ENCODE assay signal across 8 mouse cellular contexts in the genomic region with DNA sequence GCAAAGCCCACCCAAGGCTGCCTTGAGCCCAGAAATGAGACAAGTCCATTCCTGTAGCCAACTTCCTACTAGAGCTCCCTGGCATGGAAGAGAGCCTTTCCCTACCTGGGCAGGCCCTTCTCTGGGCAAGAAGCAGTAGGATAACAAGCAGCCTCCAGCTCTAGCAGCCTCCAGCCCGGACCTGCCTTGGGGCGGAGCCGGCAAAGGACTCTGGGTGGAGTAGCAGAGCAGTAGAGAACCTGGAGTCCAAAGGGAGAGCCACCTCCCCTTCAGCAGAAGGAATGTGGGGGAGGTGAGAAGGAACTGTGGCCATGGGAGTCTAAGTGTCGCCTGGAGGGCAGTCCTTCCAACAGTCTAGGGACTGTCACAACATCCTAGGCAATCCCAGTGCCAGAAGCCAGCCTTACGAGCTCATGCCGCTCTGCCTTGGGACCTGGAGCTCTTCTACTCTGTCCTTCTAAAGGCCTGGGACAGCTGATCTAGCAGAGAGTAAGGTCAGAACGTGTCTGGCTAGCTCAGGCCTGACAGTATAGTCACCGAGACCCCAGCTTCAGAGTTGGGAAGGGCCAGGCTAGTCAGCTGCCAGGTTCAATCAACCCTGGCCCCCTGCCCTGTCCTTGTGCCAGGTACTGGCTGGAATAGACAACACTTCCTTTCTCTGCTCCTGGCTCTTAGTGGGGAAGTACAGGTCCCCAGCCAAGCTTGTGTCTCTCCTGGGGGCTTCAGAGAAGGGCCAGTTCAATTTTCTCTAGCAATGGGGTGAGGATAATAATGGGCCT. TPM values are rescaled to one million over a fixed set of nuclear protein-coding genes. Genes with fewer than 3 reads are reported as not detected.
DNase-seq lines count a peak whose midpoint lies in the region; ATAC-seq and TF ChIP-seq lines count a peak whose summit lies in the region.

No protein-coding gene starts in this region.

- DNase-seq in adrenal gland, postnatal 10 days = peak; percentile 64
- DNase-seq in adrenal gland, adult 18-20 months (ENCODE audit: low spot score in 2 of 2) = no peak
- DNase-seq in ZHBTc4 (ENCODE audit: low read depth, low spot score) = peak; percentile 90
- DNase-seq in hindbrain, embryonic 14.5 days (ENCODE audit: low spot score) = no peak
- no peak for DNase-seq in liver, embryonic 11.5 days (ENCODE audit: low spot score)
- DNase-seq in testis, postnatal 10 days (ENCODE audit: low spot score) = no peak
- DNase-seq in cerebellum, adult 9-11 months = no peak

- H3K9ac ChIP-seq in hindbrain, embryonic 14.5 days = no peak overlapping the region
- H3K9ac ChIP-seq in liver, embryonic 11.5 days (ENCODE audit: low read depth, low read length) = no peak overlapping the region

- no peak overlapping the region for H3K4me3 ChIP-seq in hindbrain, embryonic 14.5 days (replicated peaks; ENCODE audit: low read length)
- no peak overlapping the region for H3K4me3 ChIP-seq in liver, embryonic 11.5 days (ENCODE audit: low read depth, low read length)
- peak overlapping the region; percentile 55 for H3K4me3 ChIP-seq in small intestine, adult 2 months (ENCODE audit: low read depth, low read length)

- no peaks in the 10 kb centered on the region for H3K9me3 ChIP-seq in hindbrain, embryonic 14.5 days (ENCODE audit: control insufficient read depth, low read length)
- no peaks in the 10 kb centered on the region for H3K9me3 ChIP-seq in liver, embryonic 11.5 days (ENCODE audit: control insufficient read depth, low read length)

- H3K27ac ChIP-seq in hindbrain, embryonic 14.5 days = peak overlapping the region; percentile 12; the same call in 1 of the 2 replicates
- H3K27ac ChIP-seq in liver, embryonic 11.5 days (ENCODE audit: low read depth, low read length) = no peak overlapping the region
- H3K27ac ChIP-seq in small intestine, adult 2 months (ENCODE audit: insufficient read depth, low read depth, low read length) = peak overlapping the region; percentile 95

- H3K4me1 ChIP-seq in hindbrain, embryonic 14.5 days (replicated peaks; ENCODE audit: control insufficient read depth, insufficient read depth, low read length) = peaks cover 61% of the 10 kb centered on the region
- peaks cover 58% of the 10 kb centered on the region for H3K4me1 ChIP-seq in liver, embryonic 11.5 days (replicated peaks; ENCODE audit: control insufficient read depth, insufficient read depth, low read length)
- H3K4me1 ChIP-seq in small intestine, adult 2 months (ENCODE audit: control insufficient read depth, insufficient read depth, insufficient read length, low read length) = peaks cover 50% of the 10 kb centered on the region; the same call in 1 of the 2 replicates

- H3K4me2 ChIP-seq in hindbrain, embryonic 14.5 days (replicated peaks) = no peak overlapping the region
- H3K4me2 ChIP-seq in liver, embryonic 11.5 days = 0 out of 2 replicates have a peak overlapping the region, but pooled peaks have one; percentile 8

- ATAC-seq in hindbrain, embryonic 14.5 days (ENCODE audit: low FRiP score) = no peak
- 0 out of 2 replicates have a peak, but pooled peaks have one; percentile 22 for ATAC-seq in liver, embryonic 11.5 days (replicated peaks; ENCODE audit: low FRiP score)

- no peak for TF ChIP-seq CTCF in small intestine, adult 2 months (IDR thresholded peaks at IDR 0.05; ENCODE audit: extremely low read depth, insufficient read length, insufficient replicate concordance, low read depth, low read length)

- peaks cover 29% of the 10 kb centered on the region for H3K36me3 ChIP-seq in hindbrain, embryonic 14.5 days (replicated peaks; ENCODE audit: control insufficient read depth, insufficient read depth)
- H3K36me3 ChIP-seq in liver, embryonic 11.5 days (ENCODE audit: control insufficient read depth, insufficient read depth, low read length) = no peaks in the 10 kb centered on the region; the same call in 1 of the 2 replicates
- peaks cover 10% of the 10 kb centered on the region for H3K36me3 ChIP-seq in small intestine, adult 2 months (ENCODE audit: control insufficient read depth, insufficient read depth, low read length)

- TF ChIP-seq POLR2A in small intestine, adult 2 months (IDR thresholded peaks at IDR 0.05; ENCODE audit: low read depth, low read length) = peak; percentile 58; the same call in 1 of the 2 replicates

- H3K27me3 ChIP-seq in hindbrain, embryonic 14.5 days (ENCODE audit: control insufficient read depth, insufficient read depth, low read length) = no peaks in the 10 kb centered on the region
- H3K27me3 ChIP-seq in liver, embryonic 11.5 days (replicated peaks; ENCODE audit: control insufficient read depth, insufficient read depth, low read length) = peaks cover 8% of the 10 kb centered on the region
- no peaks in the 10 kb centered on the region for H3K27me3 ChIP-seq in small intestine, adult 2 months (ENCODE audit: control insufficient read depth, insufficient read depth, low read length)

- WGBS in hindbrain, embryonic 14.5 days = 59% methylated on average over 8 of the region's 8 CpGs
- WGBS in liver, embryonic 11.5 days = 53% methylated on average over 8 of the region's 8 CpGs
- 30% methylated on average over 8 of the region's 8 CpGs for WGBS in small intestine, adult 2 months

RNA-seq across cellular contexts. Expression of a gene that starts 4.7 kb away (rescaled TPM):
- total RNA-seq in adrenal gland, postnatal 10 days (2021) = 10 to 100 TPM; 59.6 to 82.4 TPM
- 10 to 100 TPM; 27.8 to 29.7 TPM for total RNA-seq in adrenal gland, adult 18-20 months (2021)
- polyA plus RNA-seq in hindbrain, embryonic 14.5 days (2014; fragmentation: Nextera tagmentation; extraction: Ambion mirVana) = 121 and 127 TPM in 2 replicates
- 31.6 and 35.5 TPM in 2 replicates for polyA plus RNA-seq in liver, embryonic 11.5 days (2014; fragmentation: Nextera tagmentation; extraction: Ambion mirVana)
- 53.6 and 101 TPM in 2 replicates for polyA plus RNA-seq in small intestine, adult 2 months (2012; rRNA removed)

RNA-seq across cellular contexts. Expression of a gene that starts 8.0 kb away (rescaled TPM):
- total RNA-seq in adrenal gland, postnatal 10 days (2021) = 1 to 10 TPM; 1.6 to 2.2 TPM
- total RNA-seq in adrenal gland, adult 18-20 months (2021) = 1 to 10 TPM; 4.8 to 6.8 TPM
- polyA plus RNA-seq in hindbrain, embryonic 14.5 days (2014; fragmentation: Nextera tagmentation; extraction: Ambion mirVana) = 0.87 and 0.90 TPM in 2 replicates
- 0.47 and 0.51 TPM in 2 replicates for polyA plus RNA-seq in liver, embryonic 11.5 days (2014; fragmentation: Nextera tagmentation; extraction: Ambion mirVana)
- polyA plus RNA-seq in small intestine, adult 2 months (2012; rRNA removed) = 28.1 and 90.2 TPM in 2 replicates

RNA-seq across cellular contexts. Expression of a gene that starts 10.5 kb away (rescaled TPM):
- 1 to 10 TPM; 2.6 to 3.5 TPM for total RNA-seq in adrenal gland, postnatal 10 days (2021)
- total RNA-seq in adrenal gland, adult 18-20 months (2021) = 1 to 10 TPM; 3.3 to 4.7 TPM
- polyA plus RNA-seq in hindbrain, embryonic 14.5 days (2014; fragmentation: Nextera tagmentation; extraction: Ambion mirVana) = 0.68 and 1.2 TPM in 2 replicates
- polyA plus RNA-seq in liver, embryonic 11.5 days (2014; fragmentation: Nextera tagmentation; extraction: Ambion mirVana) = 0.08 and 0.73 TPM in 2 replicates
- 1.6 and 1.8 TPM in 2 replicates for polyA plus RNA-seq in small intestine, adult 2 months (2012; rRNA removed)

RNA-seq across cellular contexts. Expression of a gene that starts 23.1 kb away (rescaled TPM):
- 10 to 100 TPM in 1 of 2 experiments, 1 to 10 TPM in 1; 9.8 to 28.4 TPM for total RNA-seq in adrenal gland, postnatal 10 days (2021)
- total RNA-seq in adrenal gland, adult 18-20 months (2021) = 1 to 10 TPM; 5.8 to 7.4 TPM
- polyA plus RNA-seq in hindbrain, embryonic 14.5 days (2014; fragmentation: Nextera tagmentation; extraction: Ambion mirVana) = 1.9 and 2.2 TPM in 2 replicates
- polyA plus RNA-seq in liver, embryonic 11.5 days (2014; fragmentation: Nextera tagmentation; extraction: Ambion mirVana) = 0.25 TPM in 2 replicates
- 0.06 and 0.09 TPM in 2 replicates for polyA plus RNA-seq in small intestine, adult 2 months (2012; rRNA removed)

RNA-seq across cellular contexts. Expression of a gene that starts 42.0 kb away (rescaled TPM):
- 10 to 100 TPM; 13.3 to 20.3 TPM for total RNA-seq in adrenal gland, postnatal 10 days (2021)
- 10 to 100 TPM; 19.7 to 19.8 TPM for total RNA-seq in adrenal gland, adult 18-20 months (2021)
- polyA plus RNA-seq in hindbrain, embryonic 14.5 days (2014; fragmentation: Nextera tagmentation; extraction: Ambion mirVana) = 28.6 and 28.7 TPM in 2 replicates
- polyA plus RNA-seq in liver, embryonic 11.5 days (2014; fragmentation: Nextera tagmentation; extraction: Ambion mirVana) = 9.1 and 11.8 TPM in 2 replicates
- polyA plus RNA-seq in small intestine, adult 2 months (2012; rRNA removed) = 30.3 and 46.9 TPM in 2 replicates

Comparison
In these comparisons a context has a peak if more than half of its experiments do, and no peak if none do; other contexts are left out.
1. DNase-seq: peak in adrenal gland, postnatal 10 days (single experiment) and ZHBTc4 (single experiment); none in adrenal gland, adult 18-20 months (0 of 2), hindbrain, embryonic 14.5 days (single experiment), liver, embryonic 11.5 days (single experiment), testis, postnatal 10 days (single experiment) and cerebellum, adult 9-11 months (single experiment).
2. RNA of a gene that starts 8.0 kb away (polyA plus RNA-seq): 28.1 to 90.2 TPM in small intestine, adult 2 months; 0.87 to 0.90 TPM in hindbrain, embryonic 14.5 days and 0.47 to 0.51 TPM in liver, embryonic 11.5 days; every median in the first group is over 10 times any median in the second.